Mouse (Mus musculus): ENCODE results near the gene Stk26. TPM values are rescaled to one million over a fixed set of nuclear protein-coding genes. Genes with fewer than 3 reads are reported as not detected.

The Stk26 gene
- polyA plus RNA-seq, 1 experiment from 2014 or later: 5.2 TPM

DNA sequence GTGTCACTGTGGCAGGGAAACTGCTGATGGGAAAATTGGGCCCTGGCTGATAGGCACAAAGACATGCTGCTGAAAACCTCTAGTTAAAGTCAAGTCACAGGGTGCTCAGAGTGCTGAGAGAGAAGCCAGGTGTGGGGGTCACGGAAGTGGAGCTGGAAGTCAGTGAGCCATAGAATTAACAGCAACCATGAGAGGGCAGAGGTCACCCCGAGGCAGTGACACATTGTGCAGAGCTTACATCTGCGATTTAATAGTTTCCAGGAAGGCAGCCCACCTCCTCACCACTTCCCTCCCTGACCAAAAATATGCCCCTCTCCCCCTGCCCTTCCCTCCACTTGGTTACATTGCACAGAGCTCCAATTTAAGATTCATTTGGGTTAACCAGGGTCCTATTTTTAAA, 76.5 kb downstream of the Stk26 start:
- Histone ChIP-seq H3K4me2 (ENCODE audit: low read depth, low read length) (no peak overlapping the region), H3K4me1 (ENCODE audit: control insufficient read depth, insufficient read depth, low read length) (no peaks in the 10 kb centered on the region), H3K27ac (ENCODE audit: low read length) (no peak overlapping the region), H3K4me3 (ENCODE audit: low read length) (no peak overlapping the region), H3K9ac (ENCODE audit: low read depth, low read length) (no peak overlapping the region), H3K36me3 (ENCODE audit: control insufficient read depth, insufficient read depth, low read length) (no peaks in the 10 kb centered on the region), H3K9me3 (ENCODE audit: control insufficient read depth, low read length) (no peaks in the 10 kb centered on the region), H3K27me3 (replicated peaks; ENCODE audit: control insufficient read depth, insufficient read depth, low read length) (no peaks in the 10 kb centered on the region)
- 76% methylated on average over 3 of the region's 3 CpGs for WGBS
- no peak for ATAC-seq

DNA sequence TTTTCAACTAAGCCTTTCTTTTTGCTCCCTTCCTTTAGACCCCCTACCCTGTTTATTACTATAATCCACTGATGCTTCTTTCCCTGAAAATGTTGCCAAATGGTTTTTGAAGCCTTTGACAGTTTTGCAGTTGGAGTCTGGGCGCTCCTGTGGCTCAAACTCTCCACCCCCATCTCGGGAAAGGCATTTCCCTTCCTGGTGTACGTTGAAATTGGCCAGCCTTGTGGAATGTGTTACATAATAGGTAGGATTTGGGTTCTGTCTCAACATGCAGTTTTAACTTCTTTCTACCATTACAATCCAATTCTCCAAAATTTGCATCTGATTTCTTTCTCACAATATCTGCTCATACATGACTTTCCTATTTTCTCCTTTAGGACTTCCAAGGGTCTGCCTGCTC, 77.9 kb downstream of the Stk26 start:
- Histone ChIP-seq H3K4me3 (ENCODE audit: low read length) (no peak overlapping the region), H3K4me2 (ENCODE audit: low read depth, low read length) (no peak overlapping the region), H3K4me1 (ENCODE audit: control insufficient read depth, insufficient read depth, low read length) (no peaks in the 10 kb centered on the region), H3K27me3 (replicated peaks; ENCODE audit: control insufficient read depth, insufficient read depth, low read length) (no peaks in the 10 kb centered on the region), H3K27ac (ENCODE audit: low read length) (no peak overlapping the region), H3K36me3 (ENCODE audit: control insufficient read depth, insufficient read depth, low read length) (no peaks in the 10 kb centered on the region), H3K9ac (ENCODE audit: low read depth, low read length) (no peak overlapping the region), H3K9me3 (ENCODE audit: control insufficient read depth, low read length) (no peaks in the 10 kb centered on the region)
- 51% methylated on average over 3 of the region's 3 CpGs for WGBS
- ATAC-seq: no peak

DNA sequence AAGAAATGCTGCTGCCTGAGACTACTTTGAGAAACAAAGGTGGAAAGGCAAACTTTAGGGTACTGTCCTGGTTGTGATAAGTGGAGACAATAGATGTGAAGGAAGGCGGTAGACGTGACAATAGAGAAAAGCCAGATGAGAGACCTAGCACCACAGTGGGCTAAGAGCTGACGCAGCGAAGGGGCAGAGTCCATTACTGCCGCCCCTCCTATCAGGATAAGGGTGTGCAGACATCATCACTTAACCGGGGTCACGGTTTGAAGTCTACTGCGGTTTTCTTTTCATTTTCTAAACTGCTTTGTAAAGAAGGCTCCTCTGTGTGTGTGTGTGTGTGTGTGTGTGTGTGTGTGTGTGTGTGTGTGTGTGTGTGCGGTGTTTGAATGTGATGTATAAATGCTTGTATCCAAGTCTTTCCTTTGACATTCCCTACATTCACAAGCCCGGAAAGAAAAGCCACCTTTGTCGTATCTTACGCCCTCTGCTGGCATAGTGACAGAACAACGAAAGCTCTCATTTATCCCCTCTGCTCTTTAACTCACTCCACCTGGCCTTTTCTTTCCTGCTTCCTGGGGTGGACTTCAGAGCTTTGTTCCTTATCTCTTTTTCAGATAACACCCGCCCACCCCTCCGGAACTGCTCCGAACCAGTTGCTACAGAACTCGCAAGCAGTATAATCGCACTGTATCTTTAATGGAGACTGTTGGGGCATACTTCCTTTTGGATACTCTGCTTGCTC, 84.0 kb downstream of the Stk26 start:
- 40% methylated on average over 18 of the region's 18 CpGs for WGBS
- peak; percentile 87 for ATAC-seq
- Histone ChIP-seq H3K4me2 (ENCODE audit: low read depth, low read length) (0 out of 2 replicates have a peak overlapping the region, but pooled peaks have one; percentile 7), H3K27ac (ENCODE audit: low read length) (no peak overlapping the region), H3K27me3 (replicated peaks; ENCODE audit: control insufficient read depth, insufficient read depth, low read length) (no peaks in the 10 kb centered on the region; the same call in 1 of the 2 replicates), H3K36me3 (ENCODE audit: control insufficient read depth, insufficient read depth, low read length) (no peaks in the 10 kb centered on the region), H3K4me1 (ENCODE audit: control insufficient read depth, insufficient read depth, low read length) (no peaks in the 10 kb centered on the region), H3K4me3 (ENCODE audit: low read length) (no peak overlapping the region), H3K9me3 (ENCODE audit: control insufficient read depth, low read length) (no peaks in the 10 kb centered on the region), H3K9ac (ENCODE audit: low read depth, low read length) (no peak overlapping the region)

DNA sequence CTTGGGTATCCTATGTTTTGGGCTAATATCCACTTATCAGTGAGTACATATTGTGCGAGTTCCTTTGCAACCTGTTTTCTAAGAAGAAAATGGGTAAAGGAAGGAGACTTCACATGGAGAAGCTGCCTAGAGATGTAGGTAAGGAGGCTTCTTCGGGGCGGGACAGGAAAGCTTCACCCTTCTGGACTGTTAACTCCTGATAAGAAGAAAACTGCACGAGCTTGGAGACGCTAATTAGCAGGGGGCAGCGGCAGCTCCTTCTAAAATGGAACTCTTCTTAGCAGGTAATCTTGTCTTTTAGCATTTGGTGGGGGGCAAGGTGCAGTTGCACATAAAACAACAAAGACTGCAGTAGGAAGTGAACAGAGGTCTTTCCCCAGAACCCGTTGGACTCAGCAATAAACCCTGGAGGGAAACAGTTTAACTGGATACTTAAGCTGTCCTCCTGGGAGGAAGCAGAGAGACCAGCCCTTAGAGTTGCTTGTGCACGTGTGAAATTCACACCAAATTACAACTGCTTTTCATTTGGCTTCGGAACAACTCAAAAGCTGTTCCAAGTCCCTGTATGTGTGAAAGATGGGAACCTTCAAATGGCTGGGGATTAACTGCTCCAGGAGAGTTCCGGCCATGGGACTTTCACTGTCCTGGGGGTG, 86.2 kb downstream of the Stk26 start:
- ATAC-seq: no peak
- Histone ChIP-seq H3K9me3 (ENCODE audit: control insufficient read depth, low read length) (no peaks in the 10 kb centered on the region), H3K4me2 (ENCODE audit: low read depth, low read length) (no peak overlapping the region), H3K4me1 (ENCODE audit: control insufficient read depth, insufficient read depth, low read length) (no peaks in the 10 kb centered on the region), H3K27me3 (replicated peaks; ENCODE audit: control insufficient read depth, insufficient read depth, low read length) (no peaks in the 10 kb centered on the region; the same call in 1 of the 2 replicates), H3K27ac (ENCODE audit: low read length) (no peak overlapping the region), H3K36me3 (ENCODE audit: control insufficient read depth, insufficient read depth, low read length) (no peaks in the 10 kb centered on the region), H3K4me3 (ENCODE audit: low read length) (no peak overlapping the region), H3K9ac (ENCODE audit: low read depth, low read length) (no peak overlapping the region)
- 56% methylated on average over 10 of the region's 10 CpGs for WGBS

DNA sequence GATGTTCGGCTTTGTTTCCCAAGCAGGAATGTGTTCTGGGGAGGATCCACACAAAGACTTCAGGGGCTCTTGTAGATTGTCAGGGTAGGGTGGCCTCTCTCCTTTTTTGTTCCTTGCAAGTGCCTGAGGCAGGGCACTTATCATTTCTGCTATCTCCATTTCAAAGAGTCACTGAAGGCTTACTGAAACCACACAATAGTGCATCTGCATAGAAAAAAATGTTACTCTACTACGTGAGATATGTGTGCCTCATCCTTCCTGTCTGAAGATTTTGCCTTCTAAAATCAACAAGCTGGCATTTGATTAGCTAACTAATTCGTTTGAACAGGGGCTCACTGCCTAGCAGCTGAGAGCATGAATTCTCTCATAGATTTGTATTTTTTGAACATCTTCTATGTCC, 89.5 kb downstream of the Stk26 start:
- H3K9me3 ChIP-seq (ENCODE audit: control insufficient read depth, low read length): no peaks in the 10 kb centered on the region
- no peaks in the 10 kb centered on the region; the same call in 1 of the 2 replicates for H3K27me3 ChIP-seq (replicated peaks; ENCODE audit: control insufficient read depth, insufficient read depth, low read length)
- H3K4me3 ChIP-seq (ENCODE audit: low read length): no peak overlapping the region
- no peak overlapping the region for H3K4me2 ChIP-seq (ENCODE audit: low read depth, low read length)
- H3K4me1 ChIP-seq (ENCODE audit: control insufficient read depth, insufficient read depth, low read length): no peaks in the 10 kb centered on the region
- no peaks in the 10 kb centered on the region for H3K36me3 ChIP-seq (ENCODE audit: control insufficient read depth, insufficient read depth, low read length)
- no peak overlapping the region for H3K9ac ChIP-seq (ENCODE audit: low read depth, low read length)
- 56% methylated on average over 3 of the region's 3 CpGs for WGBS
- no peak overlapping the region for H3K27ac ChIP-seq (ENCODE audit: low read length)
- no peak for ATAC-seq

DNA sequence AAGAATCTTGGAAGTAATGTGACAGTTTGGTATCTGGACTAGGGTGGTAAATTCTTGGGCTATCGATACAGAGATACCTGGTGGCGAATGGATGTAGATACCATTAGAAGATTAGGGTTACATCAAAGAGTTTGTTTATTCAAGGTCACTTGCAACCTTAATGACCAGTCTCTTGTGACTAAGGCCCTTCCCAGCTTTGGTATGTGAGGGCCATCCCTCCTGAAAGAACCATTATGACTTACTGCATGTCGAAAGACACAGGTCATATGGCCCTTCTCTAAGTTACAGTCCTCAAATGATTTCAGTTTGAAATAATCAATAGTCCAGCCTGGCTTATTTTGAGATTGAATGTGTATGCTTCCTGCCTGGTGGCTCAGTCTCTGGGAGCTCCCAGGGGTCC, 96.3 kb downstream of the Stk26 start:
- no peaks in the 10 kb centered on the region for H3K27me3 ChIP-seq (replicated peaks; ENCODE audit: control insufficient read depth, insufficient read depth, low read length)
- H3K36me3 ChIP-seq (ENCODE audit: control insufficient read depth, insufficient read depth, low read length): no peaks in the 10 kb centered on the region
- 0 out of 2 replicates have a peak, but pooled peaks have one; percentile 58 for ATAC-seq
- no peak overlapping the region for H3K9ac ChIP-seq (ENCODE audit: low read depth, low read length)
- no peak overlapping the region for H3K27ac ChIP-seq (ENCODE audit: low read length)
- no peak overlapping the region for H3K4me3 ChIP-seq (ENCODE audit: low read length)
- no peak overlapping the region for H3K4me2 ChIP-seq (ENCODE audit: low read depth, low read length)
- no peaks in the 10 kb centered on the region for H3K4me1 ChIP-seq (ENCODE audit: control insufficient read depth, insufficient read depth, low read length)
- no peaks in the 10 kb centered on the region for H3K9me3 ChIP-seq (ENCODE audit: control insufficient read depth, low read length)
- WGBS: 68% methylated on average over 3 of the region's 3 CpGs

DNA sequence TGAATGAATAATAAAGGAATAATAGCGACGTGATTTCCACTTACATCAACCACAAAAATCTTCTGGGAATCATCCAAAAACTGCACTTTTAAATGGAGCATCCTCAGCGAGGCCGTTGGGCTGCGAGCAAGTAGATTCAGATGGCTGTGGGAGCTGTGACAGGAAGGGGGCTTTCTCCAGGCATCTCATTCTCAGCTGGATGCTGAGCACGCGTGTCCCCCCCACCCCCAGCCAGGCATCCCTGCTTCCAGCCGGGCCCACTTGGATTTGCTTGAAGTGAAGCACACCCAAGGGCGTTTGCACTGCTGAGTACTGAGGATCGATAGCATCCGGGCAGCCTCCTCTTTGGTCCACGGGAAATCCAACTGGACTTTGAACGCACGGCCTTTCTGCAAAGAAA, 101.8 kb downstream of the Stk26 start, which contains the start of gene Frmd7:
Frmd7 (minus strand) TSS at position 101 of the 400 bp plus-strand sequence.
- H3K9ac ChIP-seq (ENCODE audit: low read depth, low read length): no peak within 1 kb of the TSS
- no peaks in the 10 kb centered on the region for H3K9me3 ChIP-seq (ENCODE audit: control insufficient read depth, low read length)
- no peaks in the 10 kb centered on the region for H3K36me3 ChIP-seq (ENCODE audit: control insufficient read depth, insufficient read depth, low read length)
- no peak within 1 kb of the TSS for H3K4me3 ChIP-seq (ENCODE audit: low read length)
- no peaks in the 10 kb centered on the region for H3K27me3 ChIP-seq (replicated peaks; ENCODE audit: control insufficient read depth, insufficient read depth, low read length)
- H3K27ac ChIP-seq (ENCODE audit: low read length): no peak within 1 kb of the TSS
- no peak within 1 kb of the TSS for H3K4me2 ChIP-seq (ENCODE audit: low read depth, low read length)
- H3K4me1 ChIP-seq (ENCODE audit: control insufficient read depth, insufficient read depth, low read length): no peaks in the 10 kb centered on the region
- 68% methylated on average over 14 of the region's 14 CpGs for WGBS
- ATAC-seq: no peak

Other genes starting within 250 kb of the Stk26 start
- gene Frmd7, start 101.7 kb downstream of the Stk26 start, polyA plus RNA-seq (2015; fragmentation: Nextera tagmentation; extraction: Ambion mirVana): not detected in 2 replicates
- gene Rap2c, start 177.0 kb downstream of the Stk26 start, polyA plus RNA-seq (2015; fragmentation: Nextera tagmentation; extraction: Ambion mirVana): 15.5 and 17.3 TPM in 2 replicates